Mouse (Mus musculus) splenic B cell, adult 2 months (primary cell): ENCODE measurements around the gene Ndufaf3.
"Not testable (repeated sequence)": the region's sequence is repeated elsewhere in the genome, so short reads cannot be mapped to it uniquely, and the experiment has no call there.

ENCODE experiments used
- DNase-seq: peaks from one replicate; pipeline ENCODE4 v3.0.0-alpha.2; 2011; ENCODE audit warnings: low read depth, low spot score
- H3K27me3 ChIP-seq: 2 replicates; pipeline ENCODE4 v1.6.1; 2012; ENCODE audit warnings: mild to moderate bottlenecking, low read length, moderate library complexity, mixed read lengths; ENCODE audit not compliant: control insufficient read depth, poor library complexity, insufficient read depth, severe bottlenecking
- H3K36me3 ChIP-seq: 2 replicates; pipeline ENCODE4 v1.6.1; 2012; ENCODE audit warnings: mild to moderate bottlenecking, low read length, moderate library complexity, mixed read lengths; ENCODE audit not compliant: control insufficient read depth, poor library complexity, insufficient read depth, severe bottlenecking

Ndufaf3 gene

GRCm38 (mm10) chr9:108566815-108567776 lies at the start of gene Ndufaf3:
Gene Ndufaf3 (minus strand): TSS chr9:108567434.
- Histone ChIP-seq H3K36me3 (peaks cover 6% of the 10 kb centered on the region), H3K27me3 (no peaks in the 10 kb centered on the region)
- DNase-seq, result peak; percentile 96

GRCm38 (mm10) chr9:108611488-108611887 lies 44.3 kb upstream of the Ndufaf3 start:
- no peak for DNase-seq
- H3K27me3 ChIP-seq, result no peaks in the 10 kb centered on the region

GRCm38 (mm10) chr9:108608889-108609288 lies 41.7 kb upstream of the Ndufaf3 start:
- peaks cover 13% of the 10 kb centered on the region for H3K36me3 ChIP-seq
- H3K27me3 ChIP-seq, result no peaks in the 10 kb centered on the region

More at GRCm38 (mm10) chr9:108611488-108611887, 44.3 kb upstream of the Ndufaf3 start:
- H3K36me3 ChIP-seq, result peaks cover 7% of the 10 kb centered on the region

GRCm38 (mm10) chr9:108607929-108608328 lies 40.7 kb upstream of the Ndufaf3 start:
- not testable (repeated sequence) for DNase-seq, H3K27me3 ChIP-seq
- peaks cover 17% of the 10 kb centered on the region for H3K36me3 ChIP-seq

More at GRCm38 (mm10) chr9:108608889-108609288, 41.7 kb upstream of the Ndufaf3 start:
- DNase-seq, result no peak

- Histone ChIP-seq H3K27me3 (no peaks in the 10 kb centered on the region), H3K36me3 (peaks cover 14% of the 10 kb centered on the region)
- no peak for DNase-seq
Observed at GRCm38 (mm10) chr9:108601986-108602385, 34.8 kb upstream of the Ndufaf3 start.

- no peaks in the 10 kb centered on the region for H3K27me3 ChIP-seq
Observed at GRCm38 (mm10) chr9:108600011-108600410, 32.8 kb upstream of the Ndufaf3 start.

GRCm38 (mm10) chr9:108599021-108599566 lies 31.9 kb upstream of the Ndufaf3 start:
- peaks cover 4% of the 10 kb centered on the region for H3K36me3 ChIP-seq
- no peaks in the 10 kb centered on the region for H3K27me3 ChIP-seq
- DNase-seq, result no peak

More at GRCm38 (mm10) chr9:108600011-108600410, 32.8 kb upstream of the Ndufaf3 start:
- no peak for DNase-seq
- peaks cover 7% of the 10 kb centered on the region for H3K36me3 ChIP-seq

GRCm38 (mm10) chr9:108596998-108597764 lies 29.9 kb upstream of the Ndufaf3 start, which contains the start of gene P4htm:
Gene P4htm (minus strand): TSS chr9:108597667.
- H3K27me3 ChIP-seq, result no peaks in the 10 kb centered on the region
- DNase-seq, result peak; percentile 47
- H3K36me3 ChIP-seq, result no peaks in the 10 kb centered on the region

- no peaks in the 10 kb centered on the region for H3K27me3 ChIP-seq
- H3K36me3 ChIP-seq, result no peaks in the 10 kb centered on the region
- no peak for DNase-seq
Observed at GRCm38 (mm10) chr9:108594354-108594753, 27.1 kb upstream of the Ndufaf3 start.

GRCm38 (mm10) chr9:108591462-108591861 lies 24.2 kb upstream of the Ndufaf3 start:
- no peaks in the 10 kb centered on the region for H3K27me3 ChIP-seq
- DNase-seq, result no peak
- no peaks in the 10 kb centered on the region for H3K36me3 ChIP-seq

- peak; percentile 47 for DNase-seq
- no peaks in the 10 kb centered on the region for H3K36me3 ChIP-seq
- H3K27me3 ChIP-seq, result no peaks in the 10 kb centered on the region
Observed at GRCm38 (mm10) chr9:108589229-108589628, 22.0 kb upstream of the Ndufaf3 start.

- H3K36me3 ChIP-seq, result no peaks in the 10 kb centered on the region
- H3K27me3 ChIP-seq, result no peaks in the 10 kb centered on the region
- DNase-seq, result no peak
Observed at GRCm38 (mm10) chr9:108587571-108588180, 20.4 kb upstream of the Ndufaf3 start.

GRCm38 (mm10) chr9:108579344-108579690 lies 12.1 kb upstream of the Ndufaf3 start:
- no peaks in the 10 kb centered on the region; the same call in 1 of the 2 replicates for H3K36me3 ChIP-seq
- H3K27me3 ChIP-seq, result no peaks in the 10 kb centered on the region
- DNase-seq, result no peak
